In the genomic region with DNA sequence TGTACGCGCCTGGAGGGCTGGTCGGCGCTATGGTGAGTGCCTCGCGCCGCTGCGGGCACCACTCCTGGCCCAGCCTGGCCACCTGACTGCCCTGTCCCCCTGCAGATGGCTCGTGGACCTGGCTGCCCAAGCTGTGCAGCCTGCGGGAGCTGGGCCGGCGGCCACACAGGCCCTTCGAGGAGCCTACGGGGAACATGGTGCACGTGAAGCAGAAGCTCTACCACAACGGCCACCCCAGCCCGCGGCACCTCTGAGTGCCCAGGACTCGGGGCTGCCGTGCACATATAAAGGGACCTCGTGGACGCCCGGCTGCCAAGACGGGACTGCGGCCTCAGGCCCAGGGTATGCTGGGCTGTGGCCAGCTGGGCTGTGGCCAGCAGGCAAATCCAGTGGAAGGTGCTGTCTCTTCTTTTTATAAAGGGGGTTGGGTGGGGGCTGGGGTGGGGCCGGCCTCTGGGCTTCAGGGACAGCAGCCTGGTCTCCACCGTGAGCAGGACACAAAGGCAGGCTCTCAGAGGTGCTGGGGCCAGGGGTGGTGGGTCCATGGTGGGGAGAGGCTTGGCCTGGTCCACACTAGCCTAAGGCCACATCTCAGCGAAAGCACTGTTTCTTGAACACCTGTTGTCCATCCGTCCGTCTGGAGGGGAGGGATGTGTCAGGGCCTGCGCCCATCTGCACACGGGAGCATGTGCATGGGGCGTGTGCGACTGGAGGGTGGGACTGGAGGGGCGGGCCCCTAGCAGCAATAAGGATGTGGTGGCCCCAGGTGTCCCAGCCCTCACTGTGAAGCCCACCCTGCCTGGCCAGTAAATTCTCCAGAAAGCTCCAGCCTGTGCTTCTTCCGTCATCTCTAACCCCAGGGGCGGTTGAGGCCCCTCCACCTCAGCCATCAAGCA, we compare ENCODE assay signal across 12 mouse cellular contexts. TPM values are rescaled to one million over a fixed set of nuclear protein-coding genes. Genes with fewer than 3 reads are reported as not detected.
DNase-seq lines count a peak whose midpoint lies in the region; ATAC-seq and TF ChIP-seq lines count a peak whose summit lies in the region.
"Had no signal": no experiment of that assay in that cellular context is flagged by ENCODE, and none has a peak within 500 bp of the region (broad histone marks: within the 10 kb centered on the region; RNA-seq: fewer than 3 reads in every experiment).

No protein-coding gene starts in this region.

- no peaks in the 10 kb centered on the region for H3K36me3 ChIP-seq in heart, adult 2 months (ENCODE audit: control insufficient read depth, insufficient read depth, low read length)
- H3K36me3 ChIP-seq in heart, embryonic 11.5 days (ENCODE audit: control insufficient read depth, insufficient read depth, low read length), result peaks cover 25% of the 10 kb centered on the region
- H3K36me3 ChIP-seq in liver, embryonic 11.5 days (ENCODE audit: control insufficient read depth, insufficient read depth, low read length), result peaks cover 28% of the 10 kb centered on the region
- peaks cover 48% of the 10 kb centered on the region for H3K36me3 ChIP-seq in intestine, postnatal 0 days (ENCODE audit: control insufficient read depth, insufficient read depth)

- no peak overlapping the region for H3K4me3 ChIP-seq in heart, adult 2 months
- H3K4me3 ChIP-seq in heart, embryonic 11.5 days (ENCODE audit: low read depth, low read length), result no peak overlapping the region
- no peak overlapping the region for H3K4me3 ChIP-seq in liver, embryonic 11.5 days (ENCODE audit: low read depth, low read length)
- no peak overlapping the region for H3K4me3 ChIP-seq in intestine, postnatal 0 days (ENCODE audit: low read depth, low read length)
- H3K4me3 ChIP-seq: embryonic facial prominence, embryonic 12.5 days; neural tube, embryonic 12.5 days had no signal

- no peak for TF ChIP-seq EP300 in heart, adult 2 months (IDR thresholded peaks at IDR 0.05; ENCODE audit: insufficient read depth, low read depth, low read length)

- intact Hi-C loops in heart, adult 2 months (cut with DNase I), result no loop called here

- no peak for TF ChIP-seq CTCF in heart, adult 2 months (IDR thresholded peaks at IDR 0.05)
- no peak for TF ChIP-seq CTCF in intestine, postnatal 0 days (IDR thresholded peaks at IDR 0.05; ENCODE audit: low read depth)

- no peak overlapping the region for H3K4me2 ChIP-seq in heart, embryonic 11.5 days
- H3K4me2 ChIP-seq in liver, embryonic 11.5 days, result no peak overlapping the region
- H3K4me2 ChIP-seq in intestine, postnatal 0 days (replicated peaks; ENCODE audit: low read depth), result no peak overlapping the region
- H3K4me2 ChIP-seq: embryonic facial prominence, embryonic 12.5 days; neural tube, embryonic 12.5 days had no signal

- TF ChIP-seq POLR2A in heart, adult 2 months (IDR thresholded peaks at IDR 0.05; ENCODE audit: insufficient read depth, low read depth, low read length), result no peak

- peak; percentile 37 to 46 for DNase-seq in heart, adult 2 months
- no peak for DNase-seq in liver, embryonic 11.5 days (ENCODE audit: low spot score)
- no peak for DNase-seq in liver
- DNase-seq in brain, adult 2 months (ENCODE audit: low read depth, low spot score), result peak; percentile 86
- peak; percentile 74 to 79 for DNase-seq in cerebellum, postnatal 36 days
- DNase-seq in thymus, postnatal 4 days, result no peak
- DNase-seq: thymus, postnatal 14 days had no signal

- H3K79me2 ChIP-seq in heart, adult 2 months (replicated peaks; ENCODE audit: control insufficient read depth, insufficient read depth, low read length), result no peaks in the 10 kb centered on the region

- H3K4me1 ChIP-seq in heart, adult 2 months (ENCODE audit: control insufficient read depth, insufficient read depth, low read length), result no peaks in the 10 kb centered on the region
- peaks cover 10% of the 10 kb centered on the region for H3K4me1 ChIP-seq in heart, embryonic 11.5 days (ENCODE audit: control insufficient read depth, insufficient read depth, low read length)
- peaks cover 9% of the 10 kb centered on the region for H3K4me1 ChIP-seq in liver, embryonic 11.5 days (replicated peaks; ENCODE audit: control insufficient read depth, insufficient read depth, low read length)
- no peaks in the 10 kb centered on the region for H3K4me1 ChIP-seq in intestine, postnatal 0 days (replicated peaks; ENCODE audit: control insufficient read depth, insufficient read depth, low read length)

- no peak for ATAC-seq in heart, embryonic 11.5 days (replicated peaks; ENCODE audit: insufficient number of reproducible peaks, low FRiP score, low TSS enrichment)
- 0 out of 2 replicates have a peak, but pooled peaks have one; percentile 5 for ATAC-seq in liver, embryonic 11.5 days (replicated peaks; ENCODE audit: low FRiP score)
- ATAC-seq in intestine, postnatal 0 days, result no peak

- no peaks in the 10 kb centered on the region for H3K9me3 ChIP-seq in heart, embryonic 11.5 days (replicated peaks; ENCODE audit: control insufficient read depth, low read length)
- no peaks in the 10 kb centered on the region for H3K9me3 ChIP-seq in liver, embryonic 11.5 days (ENCODE audit: control insufficient read depth, low read length)
- no peaks in the 10 kb centered on the region for H3K9me3 ChIP-seq in intestine, postnatal 0 days (ENCODE audit: control insufficient read depth)
- H3K9me3 ChIP-seq: embryonic facial prominence, embryonic 12.5 days; neural tube, embryonic 12.5 days had no signal

- WGBS in heart, adult 2 months, result 68% methylated on average over 37 of the region's 37 CpGs
- 81% methylated on average over 37 of the region's 37 CpGs for WGBS in heart, embryonic 11.5 days (ENCODE audit: insufficient replicate concordance)
- WGBS in liver, embryonic 11.5 days, result 83% methylated on average over 37 of the region's 37 CpGs
- 79% methylated on average over 37 of the region's 37 CpGs for WGBS in intestine, postnatal 0 days

- no peak overlapping the region for H3K27ac ChIP-seq in heart, adult 2 months
- H3K27ac ChIP-seq in heart, embryonic 11.5 days (ENCODE audit: low read depth, low read length), result no peak overlapping the region
- H3K27ac ChIP-seq in liver, embryonic 11.5 days (ENCODE audit: low read depth, low read length), result no peak overlapping the region
- H3K27ac ChIP-seq in intestine, postnatal 0 days (ENCODE audit: low read depth, low read length), result no peak overlapping the region; the same call in 1 of the 2 replicates
- H3K27ac ChIP-seq: embryonic facial prominence, embryonic 12.5 days; neural tube, embryonic 12.5 days had no signal

- no peak overlapping the region for H3K9ac ChIP-seq in heart, adult 2 months (ENCODE audit: low read depth, low read length)
- H3K9ac ChIP-seq in heart, embryonic 11.5 days (ENCODE audit: low read depth, low read length), result no peak overlapping the region
- no peak overlapping the region for H3K9ac ChIP-seq in liver, embryonic 11.5 days (ENCODE audit: low read depth, low read length)
- no peak overlapping the region for H3K9ac ChIP-seq in intestine, postnatal 0 days (ENCODE audit: low read depth, low read length)
- H3K9ac ChIP-seq: embryonic facial prominence, embryonic 12.5 days; neural tube, embryonic 12.5 days had no signal

- H3K27me3 ChIP-seq in heart, adult 2 months (ENCODE audit: control insufficient read depth, insufficient read depth, low read length), result no peaks in the 10 kb centered on the region
- no peaks in the 10 kb centered on the region for H3K27me3 ChIP-seq in heart, embryonic 11.5 days (ENCODE audit: control insufficient read depth, insufficient read depth, low read length)
- no peaks in the 10 kb centered on the region for H3K27me3 ChIP-seq in liver, embryonic 11.5 days (replicated peaks; ENCODE audit: control insufficient read depth, insufficient read depth, low read length)
- no peaks in the 10 kb centered on the region for H3K27me3 ChIP-seq in intestine, postnatal 0 days (replicated peaks; ENCODE audit: control insufficient read depth, insufficient read depth, low read length)
- H3K27me3 ChIP-seq: CH12.LX; embryonic facial prominence, embryonic 12.5 days; neural tube, embryonic 12.5 days had no signal

RNA-seq across cellular contexts. Expression of a gene that starts 5.4 kb away (rescaled TPM):
- under 1 TPM; 0.26 to 0.32 TPM for total RNA-seq in heart, adult 2 months (2021)
- polyA plus RNA-seq in heart, adult 2 months (2012; rRNA removed), result 0.33 and 0.59 TPM in 2 replicates
- polyA plus RNA-seq in heart, embryonic 11.5 days (2014; fragmentation: Nextera tagmentation; extraction: Ambion mirVana), result 0.47 and 0.68 TPM in 2 replicates
- 0.69 and 0.70 TPM in 2 replicates for polyA plus RNA-seq in liver, embryonic 11.5 days (2014; fragmentation: Nextera tagmentation; extraction: Ambion mirVana)
- polyA plus RNA-seq in intestine, postnatal 0 days (2015; fragmentation: Nextera tagmentation; extraction: Ambion mirVana), result 0.13 and 0.24 TPM in 2 replicates

RNA-seq across cellular contexts. Expression of a gene that starts 20.9 kb away (rescaled TPM):
- total RNA-seq in heart, adult 2 months (2021), result 10 to 100 TPM; 42.3 to 47.7 TPM
- polyA plus RNA-seq in heart, adult 2 months (2012; rRNA removed), result 83.7 and 85.4 TPM in 2 replicates
- polyA plus RNA-seq in heart, embryonic 11.5 days (2014; fragmentation: Nextera tagmentation; extraction: Ambion mirVana), result 84.2 and 88.2 TPM in 2 replicates
- 156 and 161 TPM in 2 replicates for polyA plus RNA-seq in liver, embryonic 11.5 days (2014; fragmentation: Nextera tagmentation; extraction: Ambion mirVana)
- polyA plus RNA-seq in intestine, postnatal 0 days (2015; fragmentation: Nextera tagmentation; extraction: Ambion mirVana), result 39.6 and 40.4 TPM in 2 replicates

RNA-seq across cellular contexts. Expression of a gene that starts 34.5 kb away (rescaled TPM):
- total RNA-seq in heart, adult 2 months (2021), result 1 to 10 TPM; 6.4 to 9.8 TPM
- 14.4 and 21.7 TPM in 2 replicates for polyA plus RNA-seq in heart, adult 2 months (2012; rRNA removed)
- 0.89 and 1.1 TPM in 2 replicates for polyA plus RNA-seq in heart, embryonic 11.5 days (2014; fragmentation: Nextera tagmentation; extraction: Ambion mirVana)
- 1.2 and 1.3 TPM in 2 replicates for polyA plus RNA-seq in liver, embryonic 11.5 days (2014; fragmentation: Nextera tagmentation; extraction: Ambion mirVana)
- 17.4 and 17.8 TPM in 2 replicates for polyA plus RNA-seq in intestine, postnatal 0 days (2015; fragmentation: Nextera tagmentation; extraction: Ambion mirVana)

RNA-seq across cellular contexts. Expression of a gene that starts 35.4 kb away (rescaled TPM):
- total RNA-seq in heart, adult 2 months (2021), result 10 to 100 TPM; 43.6 to 51.6 TPM
- 51.7 and 60.9 TPM in 2 replicates for polyA plus RNA-seq in heart, adult 2 months (2012; rRNA removed)
- 128 TPM in 2 replicates for polyA plus RNA-seq in heart, embryonic 11.5 days (2014; fragmentation: Nextera tagmentation; extraction: Ambion mirVana)
- polyA plus RNA-seq in liver, embryonic 11.5 days (2014; fragmentation: Nextera tagmentation; extraction: Ambion mirVana), result 122 and 125 TPM in 2 replicates
- polyA plus RNA-seq in intestine, postnatal 0 days (2015; fragmentation: Nextera tagmentation; extraction: Ambion mirVana), result 167 and 171 TPM in 2 replicates

RNA-seq across cellular contexts. Expression of a gene that starts 45.7 kb away (rescaled TPM):
- 1 to 10 TPM in 1 of 2 experiments, under 1 TPM in 1; 0.84 to 1.1 TPM for total RNA-seq in heart, adult 2 months (2021)
- 0.96 and 2.0 TPM in 2 replicates for polyA plus RNA-seq in heart, adult 2 months (2012; rRNA removed)
- polyA plus RNA-seq in heart, embryonic 11.5 days (2014; fragmentation: Nextera tagmentation; extraction: Ambion mirVana), result 3.0 and 3.2 TPM in 2 replicates
- 0.25 and 0.39 TPM in 2 replicates for polyA plus RNA-seq in liver, embryonic 11.5 days (2014; fragmentation: Nextera tagmentation; extraction: Ambion mirVana)
- polyA plus RNA-seq in intestine, postnatal 0 days (2015; fragmentation: Nextera tagmentation; extraction: Ambion mirVana), result 0.64 and 0.68 TPM in 2 replicates

Comparison
In these comparisons a context has a peak if more than half of its experiments do, and no peak if none do; other contexts are left out.
1. DNase-seq: peak in heart, adult 2 months (2 of 2), brain, adult 2 months (single experiment) and cerebellum, postnatal 36 days (2 of 2); none in liver, embryonic 11.5 days (single experiment), liver (single experiment) and thymus, postnatal 4 days (single experiment).